Mouse (Mus musculus) myocyte (in vitro differentiated cells): Measurements from ENCODE around the gene Fndc4.

Experiments used
- CEBPB ChIP-seq: IDR thresholded peaks from 2 replicates; pipeline ENCODE4 v1.6.1; 2011; ENCODE audit warnings: mild to moderate bottlenecking, moderate library complexity; ENCODE audit not compliant: poor library complexity, insufficient read depth, severe bottlenecking
- POLR2A ChIP-seq: IDR thresholded peaks from one replicate; pipeline ENCODE4 v1.6.1; 2011; ENCODE audit warnings: low read depth, mild to moderate bottlenecking, control low read depth, moderate library complexity; ENCODE audit not compliant: insufficient read length
- POLR2AphosphoS2 ChIP-seq: IDR thresholded peaks from one replicate; pipeline ENCODE4 v1.6.1; 2011; ENCODE audit warnings: low read depth, control low read depth; ENCODE audit not compliant: insufficient read length
- TCF12 ChIP-seq: IDR thresholded peaks from one replicate; pipeline ENCODE4 v1.6.1; 2011; ENCODE audit warnings: mild to moderate bottlenecking, control low read depth; ENCODE audit not compliant: poor library complexity, insufficient read depth, severe bottlenecking

DNA sequence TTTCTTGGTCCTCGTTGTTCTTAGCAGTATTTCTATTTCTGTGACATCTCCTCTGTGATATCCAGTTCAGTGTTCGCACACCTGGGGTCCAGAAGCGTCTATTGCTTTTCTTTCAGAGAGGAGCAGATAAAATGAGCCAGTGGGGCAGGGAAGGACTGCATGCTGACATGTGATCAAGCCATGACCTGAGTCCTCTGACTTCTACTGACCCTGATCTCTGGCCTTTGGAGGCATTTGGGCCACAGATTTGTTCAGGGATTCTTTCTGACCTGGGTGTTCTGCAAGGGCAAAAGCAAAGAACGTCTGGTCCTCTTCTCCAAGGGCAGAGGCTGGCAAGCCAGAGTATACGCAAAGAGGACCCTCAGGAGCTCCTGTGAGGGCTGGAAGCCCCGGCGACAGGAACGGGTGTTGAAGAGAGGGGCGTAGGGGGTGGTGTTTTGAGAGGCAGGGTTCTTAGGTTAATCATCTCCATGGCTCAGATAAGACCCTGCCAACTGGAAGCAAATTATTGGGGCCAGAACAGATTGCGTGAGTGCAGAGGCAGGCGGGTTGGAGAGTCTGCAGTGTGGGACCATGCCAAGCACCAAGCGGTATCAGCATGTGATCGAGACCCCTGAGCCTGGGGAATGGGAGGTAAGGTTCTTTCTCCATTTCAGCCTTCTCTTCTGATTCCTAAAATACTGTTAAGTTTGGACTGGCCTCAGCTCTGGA lies 1.3 kb upstream of the Fndc4 start, which contains the start of gene Gckr:
- no peak for TF ChIP-seq POLR2A
- no peak for TF ChIP-seq TCF12
- TF ChIP-seq CEBPB, result no peak
- no peak for TF ChIP-seq POLR2AphosphoS2
